Mouse (Mus musculus) E14TG2a.4 (cell line): ENCODE data around the gene Zfp605.

Experiments
- CTCF ChIP-seq: conservative IDR thresholded peaks from 2 replicates; pipeline ENCODE4 v1.5.1; 2014; ENCODE audit warnings: low read length
- NANOG ChIP-seq: IDR thresholded peaks from 2 replicates; pipeline ENCODE4 v1.6.1; 2014; ENCODE audit warnings: borderline replicate concordance, low read length, mixed read lengths

GRCm38 (mm10) chr5:110178628-110179027, 68.7 kb downstream of the Zfp605 start:
- no peak for TF ChIP-seq CTCF
- no peak for TF ChIP-seq NANOG
